Mouse (Mus musculus): Measurements from ENCODE around the gene Klhl36. TPM values are rescaled to one million over a fixed set of nuclear protein-coding genes. Genes with fewer than 3 reads are reported as not detected.

Gene Klhl36
- polyA plus RNA-seq, 1 experiment from 2014 or later: 10.2 TPM

DNA sequence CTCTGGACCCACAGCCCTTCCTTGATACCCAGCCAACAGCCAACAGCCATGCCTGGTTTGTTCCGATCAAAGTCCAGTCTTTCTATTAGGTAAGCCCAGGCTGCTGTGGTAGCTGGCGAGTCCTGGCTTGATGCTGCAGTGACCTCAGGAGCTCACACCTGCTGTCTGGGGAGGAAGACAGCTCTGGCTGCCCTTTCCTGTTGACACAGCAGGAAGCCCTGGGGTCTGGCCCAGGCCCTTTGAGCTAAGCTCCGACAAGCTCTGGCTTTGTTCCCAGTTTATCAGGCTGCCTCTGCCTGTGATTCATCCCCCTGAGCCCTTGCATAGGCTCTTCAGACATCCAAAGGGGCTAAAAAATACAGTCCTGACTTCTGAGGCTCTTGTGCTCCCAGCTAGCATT, 23.5 kb downstream of the Klhl36 start:
- no peak overlapping the region for H3K4me3 ChIP-seq (ENCODE audit: low read depth, low read length)
- H3K36me3 ChIP-seq (ENCODE audit: control insufficient read depth, insufficient read depth, low read length): no peaks in the 10 kb centered on the region
- ATAC-seq (ENCODE audit: low FRiP score) (no peak), DNase-seq (ENCODE audit: low spot score, missing footprints) (no peak)
- H3K4me2 ChIP-seq: no peak overlapping the region
- H3K27ac ChIP-seq (ENCODE audit: low read depth, low read length): no peak overlapping the region
- 37% methylated on average over 3 of the region's 3 CpGs for WGBS
- 0 out of 2 replicates have a peak overlapping the region, but pooled peaks have one; percentile 9 for H3K9ac ChIP-seq (ENCODE audit: low read length)
- no peaks in the 10 kb centered on the region for H3K27me3 ChIP-seq (ENCODE audit: control insufficient read depth, insufficient read depth, low read length)
- H3K9me3 ChIP-seq (ENCODE audit: control insufficient read depth, low read length): no peaks in the 10 kb centered on the region
- H3K4me1 ChIP-seq (ENCODE audit: control insufficient read depth, insufficient read depth, low read length): no peaks in the 10 kb centered on the region; the same call in 1 of the 2 replicates

- ATAC-seq (ENCODE audit: low FRiP score) (no peak), DNase-seq (ENCODE audit: low spot score, missing footprints) (peak; percentile 91)
- H3K9me3 ChIP-seq (ENCODE audit: control insufficient read depth, low read length): no peaks in the 10 kb centered on the region
- H3K27me3 ChIP-seq (ENCODE audit: control insufficient read depth, insufficient read depth, low read length): no peaks in the 10 kb centered on the region
- WGBS: 95% methylated on average over 3 of the region's 3 CpGs
- no peaks in the 10 kb centered on the region for H3K36me3 ChIP-seq (ENCODE audit: control insufficient read depth, insufficient read depth, low read length)
- H3K4me2 ChIP-seq: no peak overlapping the region
- H3K4me1 ChIP-seq (ENCODE audit: control insufficient read depth, insufficient read depth, low read length): no peaks in the 10 kb centered on the region; the same call in 1 of the 2 replicates
- no peak overlapping the region for H3K4me3 ChIP-seq (ENCODE audit: low read depth, low read length)
- no peak overlapping the region for H3K9ac ChIP-seq (ENCODE audit: low read length)
- no peak overlapping the region for H3K27ac ChIP-seq (ENCODE audit: low read depth, low read length)
These were observed 25.1 kb downstream of the Klhl36 start for GRCm38 (mm10) chr8:119887130-119887529.

- Histone ChIP-seq H3K36me3 (ENCODE audit: control insufficient read depth, insufficient read depth, low read length) (no peaks in the 10 kb centered on the region), H3K4me1 (ENCODE audit: control insufficient read depth, insufficient read depth, low read length) (no peaks in the 10 kb centered on the region; the same call in 1 of the 2 replicates), H3K9me3 (ENCODE audit: control insufficient read depth, low read length) (no peaks in the 10 kb centered on the region), H3K9ac (ENCODE audit: low read length) (no peak overlapping the region), H3K4me2 (no peak overlapping the region), H3K27ac (ENCODE audit: low read depth, low read length) (no peak overlapping the region), H3K4me3 (ENCODE audit: low read depth, low read length) (no peak overlapping the region), H3K27me3 (ENCODE audit: control insufficient read depth, insufficient read depth, low read length) (no peaks in the 10 kb centered on the region)
- DNase-seq (ENCODE audit: low spot score, missing footprints): no peak
- 0 out of 2 replicates have a peak, but pooled peaks have one; percentile 44 for ATAC-seq (ENCODE audit: low FRiP score)
- WGBS: 54% methylated on average over 4 of the region's 4 CpGs
These were observed 25.9 kb downstream of the Klhl36 start for GRCm38 (mm10) chr8:119888012-119888411.

- Histone ChIP-seq H3K4me2 (no peak overlapping the region), H3K4me3 (ENCODE audit: low read depth, low read length) (no peak overlapping the region), H3K36me3 (ENCODE audit: control insufficient read depth, insufficient read depth, low read length) (no peaks in the 10 kb centered on the region), H3K27ac (ENCODE audit: low read depth, low read length) (no peak overlapping the region), H3K9me3 (ENCODE audit: control insufficient read depth, low read length) (no peaks in the 10 kb centered on the region), H3K9ac (ENCODE audit: low read length) (no peak overlapping the region), H3K4me1 (ENCODE audit: control insufficient read depth, insufficient read depth, low read length) (no peaks in the 10 kb centered on the region), H3K27me3 (ENCODE audit: control insufficient read depth, insufficient read depth, low read length) (peaks cover 17% of the 10 kb centered on the region)
- 65% methylated on average over 4 of the region's 4 CpGs for WGBS
- ATAC-seq (ENCODE audit: low FRiP score): no peak
- no peak for DNase-seq (ENCODE audit: low spot score, missing footprints)
These were observed 35.0 kb downstream of the Klhl36 start for GRCm38 (mm10) chr8:119897069-119897468.

DNA sequence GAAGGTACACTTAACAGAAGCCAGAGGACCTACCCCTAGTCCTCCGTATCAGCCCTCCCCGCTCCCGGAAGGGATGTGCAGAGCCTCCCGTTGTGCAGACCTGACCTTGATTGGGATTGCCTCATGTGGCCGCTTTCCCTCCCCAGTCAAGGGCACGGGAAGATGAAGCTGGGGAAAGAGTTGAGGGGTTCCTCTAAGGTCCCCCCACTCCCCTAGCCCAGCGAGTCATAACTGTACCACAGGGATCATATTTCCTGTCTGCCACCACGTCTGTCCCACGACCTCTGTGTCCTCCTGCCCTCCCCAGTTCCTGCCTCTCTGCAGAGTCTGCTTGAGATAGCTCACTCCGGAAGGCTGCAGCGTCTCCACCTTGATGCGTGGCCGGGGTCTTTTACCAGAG, 35.9 kb downstream of the Klhl36 start:
- DNase-seq (ENCODE audit: low spot score, missing footprints) (no peak), ATAC-seq (ENCODE audit: low FRiP score) (no peak)
- Histone ChIP-seq H3K4me3 (ENCODE audit: low read depth, low read length) (no peak overlapping the region), H3K27me3 (ENCODE audit: control insufficient read depth, insufficient read depth, low read length) (peaks cover 17% of the 10 kb centered on the region), H3K4me2 (no peak overlapping the region), H3K9me3 (ENCODE audit: control insufficient read depth, low read length) (no peaks in the 10 kb centered on the region), H3K4me1 (ENCODE audit: control insufficient read depth, insufficient read depth, low read length) (no peaks in the 10 kb centered on the region), H3K36me3 (ENCODE audit: control insufficient read depth, insufficient read depth, low read length) (no peaks in the 10 kb centered on the region), H3K9ac (ENCODE audit: low read length) (no peak overlapping the region), H3K27ac (ENCODE audit: low read depth, low read length) (no peak overlapping the region)
- 31% methylated on average over 13 of the region's 13 CpGs for WGBS

DNA sequence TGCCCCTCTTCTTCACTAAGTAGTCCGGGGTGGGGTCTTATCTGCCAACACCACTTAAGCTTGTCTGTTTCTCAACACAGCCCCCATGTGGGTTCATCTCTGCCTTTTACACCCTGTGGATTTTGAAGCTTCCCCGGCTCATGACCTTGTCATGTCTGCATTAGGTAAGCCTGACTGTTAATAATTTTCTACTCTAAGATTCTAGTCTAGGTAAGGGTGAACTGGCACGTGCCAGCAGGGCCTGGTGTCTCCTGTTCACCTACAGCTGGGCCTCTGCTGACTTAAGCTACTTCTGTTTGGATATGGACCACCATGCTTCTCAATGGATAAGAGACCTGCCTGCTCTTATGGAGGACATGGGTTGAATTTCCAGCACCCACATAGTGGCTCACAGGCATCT, 39.3 kb downstream of the Klhl36 start:
- Histone ChIP-seq H3K27ac (ENCODE audit: low read depth, low read length) (no peak overlapping the region), H3K27me3 (ENCODE audit: control insufficient read depth, insufficient read depth, low read length) (peaks cover 17% of the 10 kb centered on the region), H3K9me3 (ENCODE audit: control insufficient read depth, low read length) (no peaks in the 10 kb centered on the region), H3K9ac (ENCODE audit: low read length) (no peak overlapping the region; the same call in 1 of the 2 replicates), H3K36me3 (ENCODE audit: control insufficient read depth, insufficient read depth, low read length) (no peaks in the 10 kb centered on the region), H3K4me2 (no peak overlapping the region), H3K4me1 (ENCODE audit: control insufficient read depth, insufficient read depth, low read length) (0 out of 2 replicates have a peak, but pooled peaks cover 2% of the 10 kb centered on the region), H3K4me3 (ENCODE audit: low read depth, low read length) (no peak overlapping the region)
- ATAC-seq (ENCODE audit: low FRiP score) (no peak), DNase-seq (ENCODE audit: low spot score, missing footprints) (no peak)
- WGBS: 83% methylated on average over 3 of the region's 3 CpGs

DNA sequence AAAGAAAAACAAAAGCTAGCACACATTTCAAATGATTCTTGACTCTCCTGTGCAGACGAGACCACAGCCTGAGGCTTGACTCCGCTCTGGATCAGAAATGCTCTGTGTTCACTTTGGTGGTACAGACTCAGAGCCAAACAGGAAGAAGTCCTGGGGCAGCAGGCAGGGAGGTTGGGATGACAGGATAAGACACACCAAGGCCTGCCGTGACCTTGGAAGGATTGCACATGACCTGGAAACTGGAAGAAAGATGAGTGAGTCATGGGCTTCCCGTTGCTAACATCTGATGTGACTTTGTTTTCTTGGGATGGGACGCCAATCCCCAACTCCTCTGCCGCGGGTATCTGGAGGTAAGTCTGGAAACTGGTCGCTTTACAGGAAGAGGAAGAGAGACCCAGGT, 39.9 kb downstream of the Klhl36 start:
- H3K36me3 ChIP-seq (ENCODE audit: control insufficient read depth, insufficient read depth, low read length): no peaks in the 10 kb centered on the region
- H3K27me3 ChIP-seq (ENCODE audit: control insufficient read depth, insufficient read depth, low read length): peaks cover 16% of the 10 kb centered on the region
- H3K9ac ChIP-seq (ENCODE audit: low read length): no peak overlapping the region
- no peak overlapping the region for H3K4me2 ChIP-seq
- ATAC-seq (ENCODE audit: low FRiP score): no peak
- H3K9me3 ChIP-seq (ENCODE audit: control insufficient read depth, low read length): no peaks in the 10 kb centered on the region
- DNase-seq (ENCODE audit: low spot score, missing footprints): no peak
- no peak overlapping the region for H3K27ac ChIP-seq (ENCODE audit: low read depth, low read length)
- 70% methylated on average over 8 of the region's 8 CpGs for WGBS
- no peak overlapping the region for H3K4me3 ChIP-seq (ENCODE audit: low read depth, low read length)
- H3K4me1 ChIP-seq (ENCODE audit: control insufficient read depth, insufficient read depth, low read length): 0 out of 2 replicates have a peak, but pooled peaks cover 2% of the 10 kb centered on the region

DNA sequence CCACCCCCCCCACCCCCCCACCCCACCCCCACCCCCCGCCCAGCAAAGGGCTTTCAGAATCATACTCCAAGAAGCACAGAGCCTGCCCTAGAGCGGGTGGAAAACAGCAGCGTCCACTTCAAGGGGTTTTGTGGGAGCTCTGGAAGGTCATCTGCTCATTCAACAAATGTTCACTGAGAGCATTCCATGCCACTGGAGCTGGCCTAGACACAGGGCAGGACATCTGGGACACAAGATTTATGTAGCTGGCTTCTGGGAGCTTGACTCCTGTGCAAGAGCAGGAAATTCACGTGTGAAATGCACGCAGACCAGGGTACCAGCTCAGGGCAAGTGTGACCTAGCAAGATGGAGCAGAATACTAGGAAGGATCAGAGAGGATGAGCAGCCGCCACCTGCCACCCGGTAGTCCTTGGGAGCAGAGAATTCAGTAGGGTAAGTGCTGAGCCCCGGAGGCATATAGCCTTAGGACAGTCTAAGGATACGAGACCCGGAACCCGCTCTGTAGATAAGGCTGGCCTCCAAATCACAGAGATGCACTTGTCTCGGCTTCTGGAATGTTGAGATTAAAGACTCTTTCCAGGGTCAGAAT, 42.4 kb downstream of the Klhl36 start:
- WGBS: 63% methylated on average over 12 of the region's 12 CpGs
- no peak for ATAC-seq (ENCODE audit: low FRiP score)
- Histone ChIP-seq H3K9ac (ENCODE audit: low read length) (no peak overlapping the region), H3K36me3 (ENCODE audit: control insufficient read depth, insufficient read depth, low read length) (no peaks in the 10 kb centered on the region), H3K4me2 (no peak overlapping the region), H3K27me3 (ENCODE audit: control insufficient read depth, insufficient read depth, low read length) (no peaks in the 10 kb centered on the region), H3K9me3 (ENCODE audit: control insufficient read depth, low read length) (no peaks in the 10 kb centered on the region), H3K4me3 (ENCODE audit: low read depth, low read length) (no peak overlapping the region), H3K27ac (ENCODE audit: low read depth, low read length) (no peak overlapping the region), H3K4me1 (ENCODE audit: control insufficient read depth, insufficient read depth, low read length) (0 out of 2 replicates have a peak, but pooled peaks cover 2% of the 10 kb centered on the region)
- DNase-seq (ENCODE audit: low spot score, missing footprints): no peak

- H3K4me3 ChIP-seq (ENCODE audit: low read depth, low read length): peak within 1 kb of the TSS; percentile 88
- H3K9ac ChIP-seq (ENCODE audit: low read length): peak within 1 kb of the TSS; percentile 96
- 0 out of 2 replicates have a peak, but pooled peaks have one; percentile 2 for ATAC-seq (ENCODE audit: low FRiP score)
- DNase-seq (ENCODE audit: low spot score, missing footprints): no peak
- 29% methylated on average over 13 of the region's 13 CpGs for WGBS
- no peaks in the 10 kb centered on the region for H3K36me3 ChIP-seq (ENCODE audit: control insufficient read depth, insufficient read depth, low read length)
- H3K27me3 ChIP-seq (ENCODE audit: control insufficient read depth, insufficient read depth, low read length): no peaks in the 10 kb centered on the region
- H3K27ac ChIP-seq (ENCODE audit: low read depth, low read length): peak within 1 kb of the TSS; percentile 85
- H3K4me2 ChIP-seq: peak within 1 kb of the TSS; percentile 88
- no peaks in the 10 kb centered on the region for H3K9me3 ChIP-seq (ENCODE audit: control insufficient read depth, low read length)
- H3K4me1 ChIP-seq (ENCODE audit: control insufficient read depth, insufficient read depth, low read length): peaks cover 32% of the 10 kb centered on the region
These were observed 48.0 kb downstream of the Klhl36 start, which contains the start of gene Usp10 for GRCm38 (mm10) chr8:119909944-119910546. TSS of gene Usp10 (plus strand) at chr8:119910360.

All from midbrain, embryonic 11.5 days (tissue).